Comparison of ENCODE assay signal across 12 mouse cellular contexts in the genomic region with DNA sequence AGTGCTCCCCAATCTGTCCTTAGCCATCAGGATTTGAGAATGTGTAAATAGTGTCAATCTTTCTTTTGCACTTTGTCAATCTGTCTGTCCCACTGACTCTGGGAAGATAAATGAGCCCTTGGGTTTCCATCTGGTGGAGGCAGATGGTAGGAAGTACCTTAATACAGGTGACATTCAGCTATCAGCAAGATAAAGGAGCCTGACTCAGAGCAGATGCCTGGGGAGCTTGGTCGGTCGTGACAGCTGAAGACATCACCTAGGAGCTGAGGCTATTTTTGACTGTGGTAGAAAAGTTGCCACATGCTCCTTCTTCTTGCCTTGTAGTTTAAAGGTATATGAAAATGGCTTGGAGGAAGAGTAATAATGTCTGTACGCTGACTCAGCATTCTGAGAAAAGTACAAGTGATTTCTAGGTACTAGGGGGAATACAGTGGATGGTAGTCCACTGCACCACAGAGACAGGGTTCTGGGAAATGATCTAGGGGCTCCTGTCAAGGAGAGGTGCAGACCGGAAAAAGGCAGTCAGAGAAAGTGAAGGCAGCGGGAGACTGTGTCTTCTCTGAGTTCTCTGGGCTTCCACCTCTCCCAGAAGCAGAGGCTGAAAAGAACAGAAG.
"Had no signal": no experiment of that assay in that cellular context is flagged by ENCODE, and none has a peak within 500 bp of the region (broad histone marks: within the 10 kb centered on the region; RNA-seq: fewer than 3 reads in every experiment).

No protein-coding gene starts in this region.

- H3K4me2 ChIP-seq: limb, embryonic 13.5 days; liver, embryonic 13.5 days had no signal

- H3K9me3 ChIP-seq: limb, embryonic 13.5 days; liver, embryonic 13.5 days; midbrain, embryonic 10.5 days had no signal

- H3K9ac ChIP-seq: limb, embryonic 13.5 days; liver, embryonic 13.5 days had no signal

- DNase-seq: kidney, adult 8-10 months; kidney, postnatal 36 days; left cerebral cortex, postnatal 4 days; liver, embryonic 13.5 days; lung, adult 18-20 months; right cerebral cortex, postnatal 25 days; thymus, postnatal 4 days had no signal

- H3K36me3 ChIP-seq: limb, embryonic 13.5 days; liver, embryonic 13.5 days; midbrain, embryonic 10.5 days had no signal

- H3K27ac ChIP-seq: kidney, postnatal 0 days; layer of hippocampus, adult 2 months; limb, embryonic 13.5 days; liver, embryonic 13.5 days; midbrain, embryonic 10.5 days had no signal

- H3K27me3 ChIP-seq: limb, embryonic 13.5 days; liver, embryonic 13.5 days had no signal

- H3K4me3 ChIP-seq: layer of hippocampus, adult 2 months; limb, embryonic 13.5 days; liver, embryonic 13.5 days; midbrain, embryonic 10.5 days had no signal

- ATAC-seq: midbrain, embryonic 16.5 days had no signal
